Mouse (Mus musculus) adrenal gland, postnatal 14 days (tissue): ENCODE data around the gene Cavin3. TPM values are rescaled to one million over a fixed set of nuclear protein-coding genes. Genes with fewer than 3 reads are reported as not detected.
"Not testable (repeated sequence)": the region's sequence is repeated elsewhere in the genome, so short reads cannot be mapped to it uniquely, and the experiment has no call there.

Source experiments
- DNase-seq: peaks from one replicate; pipeline ENCODE4 v3.0.0; 2021; ENCODE audit warnings: mixed read lengths
- total RNA-seq: library from RNA; stranded (reverse); gene quantifications from 2 replicates; pipeline ENCODE4 v1.2.3, GENCODE M21; 2021

The Cavin3 gene
- total RNA-seq, 1 experiment from 2014 or later = 62.7 TPM

- DNase-seq = peak; percentile 80
Observed at GRCm38 (mm10) chr7:105480561-105481504, 1.3 kb downstream of the Cavin3 start.

GRCm38 (mm10) chr7:105480081-105480480, 2.0 kb downstream of the Cavin3 start:
- no peak for DNase-seq

GRCm38 (mm10) chr7:105479232-105479631, 2.9 kb downstream of the Cavin3 start:
- no peak for DNase-seq

DNA sequence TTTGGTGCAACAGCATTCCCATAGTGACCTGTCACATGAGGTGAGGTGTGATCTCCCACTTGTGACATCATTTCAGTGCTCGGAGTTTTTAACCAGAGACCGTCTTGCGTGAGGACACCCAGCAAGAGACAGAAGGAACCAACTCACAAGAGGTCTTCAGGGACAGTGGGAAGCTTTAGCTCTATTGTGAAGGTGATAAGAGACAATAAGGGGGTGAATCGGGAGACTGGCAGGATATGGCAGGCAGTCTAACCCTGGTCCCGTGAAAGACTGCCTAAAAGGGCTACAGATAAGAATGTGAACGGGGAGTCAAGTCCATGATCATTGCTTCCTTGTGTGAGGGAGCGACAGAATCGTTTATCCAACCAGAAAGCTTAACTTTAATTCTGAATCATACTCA, 3.8 kb downstream of the Cavin3 start:
- DNase-seq = no peak

DNA sequence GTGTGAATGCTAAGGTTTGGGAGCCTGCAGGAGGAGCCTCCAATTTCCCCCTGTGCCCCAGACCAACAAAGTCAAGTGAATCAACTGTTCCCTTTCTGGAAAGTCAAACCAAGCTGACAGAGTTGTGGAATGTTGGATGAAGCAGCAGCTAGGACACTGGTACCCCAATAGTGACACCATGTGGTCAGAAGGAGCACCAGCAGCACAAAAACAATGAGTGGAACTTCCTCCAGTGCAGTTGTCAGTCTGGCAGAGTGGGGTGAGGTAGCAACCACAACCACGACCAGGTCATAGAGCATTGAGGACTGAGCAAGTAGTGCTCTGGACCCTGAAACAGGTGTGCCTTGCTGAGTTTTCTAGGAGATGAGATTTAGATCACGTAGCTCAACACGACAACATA, 4.3 kb downstream of the Cavin3 start:
- peak; percentile 63 for DNase-seq

DNA sequence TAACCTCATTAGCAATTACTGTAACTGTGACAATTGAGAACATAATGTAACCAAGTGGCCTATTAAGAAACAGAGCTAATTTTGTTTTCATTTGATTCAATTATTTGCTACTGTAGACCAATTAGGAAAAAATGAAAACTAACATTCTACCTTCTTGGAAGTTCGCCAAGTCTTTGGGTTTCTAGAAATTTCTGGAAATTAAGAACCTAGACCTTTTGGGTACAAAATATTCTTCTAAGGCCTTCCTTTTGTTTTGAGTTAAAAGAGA, 4.7 kb downstream of the Cavin3 start:
- no peak for DNase-seq

DNA sequence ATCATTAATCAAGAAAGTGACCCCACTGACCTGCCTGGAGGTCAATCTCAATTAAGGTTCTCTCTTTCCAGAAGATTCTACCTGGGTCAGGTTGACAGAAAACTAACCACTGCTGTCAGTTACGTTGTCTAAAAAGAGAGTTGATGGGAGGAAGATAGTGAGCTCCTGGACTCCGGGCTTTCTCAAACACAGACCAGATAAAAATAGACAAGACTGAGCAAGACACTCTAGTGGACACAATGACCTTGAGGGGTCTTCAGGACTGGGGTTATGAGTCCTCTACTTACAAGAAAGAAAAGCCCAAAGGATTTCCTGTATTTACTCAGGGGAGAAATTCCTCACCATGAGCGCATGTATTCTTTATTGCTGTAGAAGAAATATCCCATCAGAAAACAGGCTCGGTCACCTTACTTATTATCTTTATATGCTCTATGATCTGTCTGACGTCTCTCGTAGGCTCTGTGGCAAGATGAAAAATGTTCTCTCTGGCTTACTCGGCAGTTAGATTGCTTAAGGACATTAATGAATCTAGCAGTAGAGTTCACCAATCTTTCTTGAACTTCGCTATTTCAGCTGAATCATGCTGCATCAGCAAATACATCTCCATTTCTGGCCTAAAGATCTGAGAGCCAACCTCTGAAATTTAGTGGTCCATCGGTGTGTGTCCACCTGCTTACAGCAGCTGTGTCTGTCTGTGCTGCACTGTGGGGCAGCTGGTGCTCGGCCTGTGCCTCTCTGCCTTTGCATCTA, 5.2 kb downstream of the Cavin3 start:
- DNase-seq = no peak

DNA sequence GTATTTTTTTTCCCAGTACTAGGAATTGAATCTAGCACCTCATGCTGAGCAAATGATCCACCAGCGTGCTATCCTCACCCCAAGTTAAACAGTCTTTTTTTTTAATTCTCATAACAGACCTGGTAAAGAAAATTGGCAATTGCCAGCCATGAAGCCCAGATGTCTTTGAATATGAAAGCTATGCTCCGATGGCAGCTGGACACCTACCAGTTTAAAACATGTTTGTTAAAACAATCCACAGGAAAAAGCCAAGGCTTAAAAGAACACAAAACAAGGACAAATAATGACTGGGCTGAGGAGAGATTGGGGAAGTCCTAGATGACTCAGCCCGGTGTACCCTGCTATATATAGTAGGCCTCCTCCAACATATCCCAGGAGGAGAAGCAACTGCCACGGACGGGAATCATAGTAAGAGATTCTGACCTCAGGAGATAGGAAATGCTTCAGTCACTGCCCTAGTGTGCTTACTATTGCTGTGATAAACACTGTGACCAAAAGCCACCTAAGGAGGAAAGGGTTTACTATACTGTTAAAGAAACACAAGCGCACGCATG, 6.6 kb downstream of the Cavin3 start:
- no peak for DNase-seq

DNA sequence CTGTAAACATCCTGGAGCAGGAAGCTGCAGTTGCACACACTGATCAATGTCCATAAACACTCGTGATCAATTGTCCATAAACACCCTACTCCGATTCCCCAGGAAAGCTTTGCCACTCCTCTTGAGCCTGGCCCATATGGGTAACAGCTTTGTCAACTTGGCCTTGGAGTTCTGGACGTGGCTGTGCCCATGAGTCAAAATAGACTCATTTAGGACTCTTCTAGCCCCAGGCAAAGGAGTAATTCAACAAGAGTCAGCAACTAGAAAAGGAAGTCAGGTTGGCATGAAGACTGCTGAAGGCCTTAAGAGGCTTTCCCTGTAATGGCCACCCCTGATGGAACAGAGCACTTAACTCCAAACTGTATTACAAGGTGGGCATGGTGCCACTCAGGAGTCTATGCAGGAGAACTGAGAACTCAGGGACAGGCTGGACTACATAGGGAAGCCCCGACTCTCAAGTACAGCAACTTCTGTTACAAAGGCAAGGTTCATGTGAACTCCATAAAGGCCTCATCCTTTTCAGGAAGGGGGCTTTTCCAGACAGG, 7.3 kb downstream of the Cavin3 start:
- DNase-seq = no peak

DNA sequence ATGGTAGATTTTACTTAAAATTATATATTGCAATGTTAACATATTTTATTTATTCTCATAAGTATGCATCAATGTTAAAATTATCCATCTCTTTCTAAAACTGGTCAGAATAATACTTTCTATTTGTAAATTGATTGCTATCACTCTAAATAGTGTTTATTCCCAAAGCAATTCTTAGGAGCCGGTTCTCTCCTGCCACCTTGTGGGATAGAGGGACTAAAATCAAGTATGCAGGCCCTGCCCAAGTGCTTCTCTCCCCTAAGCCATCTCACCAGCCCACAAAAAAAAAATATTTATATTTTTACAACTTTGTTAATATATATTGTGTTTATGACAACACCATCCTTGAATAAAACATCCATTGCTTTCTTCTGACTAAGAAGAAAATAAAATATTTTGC, 9.5 kb downstream of the Cavin3 start:
- DNase-seq = no peak

DNA sequence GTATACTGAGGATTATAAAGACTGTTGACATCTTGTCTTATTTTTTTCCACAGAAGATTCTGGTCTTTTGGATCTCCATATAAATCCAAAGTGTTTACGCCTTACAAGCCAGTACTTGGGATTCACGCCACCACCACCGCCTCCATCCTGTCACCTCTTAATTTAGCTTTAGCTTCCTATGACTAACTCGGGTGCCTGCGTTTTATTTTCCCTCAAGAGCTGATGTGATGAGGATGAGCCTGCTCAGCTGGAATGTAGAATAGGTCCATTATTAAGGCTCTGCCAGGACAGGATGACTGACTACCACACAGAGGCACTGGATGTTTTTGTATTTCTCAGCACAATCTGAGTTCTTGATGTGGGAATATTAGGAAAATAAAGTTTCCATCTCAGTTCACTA, 16.6 kb downstream of the Cavin3 start:
- not testable (repeated sequence) for DNase-seq

DNA sequence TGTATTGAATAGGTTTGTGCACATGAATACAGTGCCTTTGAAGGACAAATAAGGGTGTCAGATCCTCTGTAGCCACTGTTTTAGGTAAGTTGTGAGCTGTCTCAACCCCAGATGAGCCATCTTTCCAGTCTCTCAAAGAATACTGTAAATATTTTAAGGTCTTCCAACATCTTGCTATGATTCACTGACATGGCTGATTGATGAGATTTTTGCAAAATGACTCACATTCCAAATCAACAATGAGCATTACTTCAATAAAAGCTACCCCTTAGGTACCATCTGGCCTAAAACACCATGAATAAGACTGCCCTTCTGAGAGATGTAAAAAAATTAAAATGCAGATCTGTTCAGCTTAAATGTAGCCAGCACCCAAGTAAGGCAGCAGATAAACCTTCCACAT, 23.6 kb downstream of the Cavin3 start:
- DNase-seq = no peak

GRCm38 (mm10) chr7:105453345-105453744, 28.8 kb downstream of the Cavin3 start:
- not testable (repeated sequence) for DNase-seq

DNA sequence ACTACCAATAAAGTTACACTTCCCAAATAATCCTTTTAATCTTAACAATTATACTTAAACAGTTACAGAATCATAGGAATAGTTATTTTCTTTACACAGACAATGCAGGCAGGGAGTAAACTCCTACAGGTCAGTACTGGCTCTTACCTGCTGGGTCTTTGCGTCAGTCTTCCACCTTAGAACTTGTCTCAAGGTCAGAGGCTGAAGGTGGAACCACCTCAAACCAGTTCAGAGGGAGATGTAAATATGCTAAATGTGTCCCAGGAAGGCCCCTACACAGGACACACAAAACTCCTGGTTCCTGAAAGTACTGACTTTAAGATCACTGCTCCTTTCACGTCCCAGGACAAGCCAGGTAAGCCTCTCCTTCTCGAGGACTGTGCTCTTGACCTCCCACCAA, 37.0 kb downstream of the Cavin3 start:
- no peak for DNase-seq

- no peak for DNase-seq
Observed at GRCm38 (mm10) chr7:105441426-105441825, 40.7 kb downstream of the Cavin3 start.

- DNase-seq = no peak
Observed at GRCm38 (mm10) chr7:105437979-105438772, 43.9 kb downstream of the Cavin3 start.

GRCm38 (mm10) chr7:105434798-105435197, 47.3 kb downstream of the Cavin3 start:
- DNase-seq = no peak

- no peak for DNase-seq
Observed at GRCm38 (mm10) chr7:105433859-105434258, 48.2 kb downstream of the Cavin3 start.

DNA sequence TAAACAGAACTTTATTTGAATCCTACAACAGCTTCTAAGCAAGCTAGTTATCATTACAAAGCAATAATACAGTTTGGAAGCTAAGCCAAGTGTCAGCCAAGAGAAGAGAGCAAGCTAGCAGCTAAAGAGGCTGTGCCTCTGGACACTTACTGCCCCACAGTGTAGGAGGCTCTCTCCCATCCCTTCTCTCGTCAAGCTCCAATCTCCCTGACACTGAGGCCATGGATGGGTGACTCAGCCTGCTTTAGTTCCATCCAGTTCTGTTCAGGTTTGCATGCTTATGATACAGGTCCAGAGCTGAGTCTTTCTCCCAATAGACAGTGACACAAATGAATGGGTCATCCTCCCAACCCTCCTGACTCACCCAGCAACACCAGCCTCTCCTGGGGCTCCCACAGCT, 50.0 kb downstream of the Cavin3 start:
- DNase-seq = no peak
